Mouse (Mus musculus) heart, postnatal 0 days (tissue): ENCODE results near the gene Rae1.

Experiments used
- CTCF ChIP-seq: IDR thresholded peaks from 2 replicates; pipeline ENCODE4 v1.5.1; 2016; ENCODE audit warnings: antibody characterized with exemption, control low read depth, low read depth
- EP300 ChIP-seq: IDR thresholded peaks from 2 replicates; pipeline ENCODE4 v1.6.1; 2016; ENCODE audit warnings: antibody characterized with exemption, low read depth

GRCm38 (mm10) chr2:173056303-173056881 is 56.5 kb downstream of the Rae1 start:
- TF ChIP-seq EP300 = no peak
- TF ChIP-seq CTCF = no peak
